Mouse (Mus musculus): ENCODE results near the gene Trmt11.

DNA sequence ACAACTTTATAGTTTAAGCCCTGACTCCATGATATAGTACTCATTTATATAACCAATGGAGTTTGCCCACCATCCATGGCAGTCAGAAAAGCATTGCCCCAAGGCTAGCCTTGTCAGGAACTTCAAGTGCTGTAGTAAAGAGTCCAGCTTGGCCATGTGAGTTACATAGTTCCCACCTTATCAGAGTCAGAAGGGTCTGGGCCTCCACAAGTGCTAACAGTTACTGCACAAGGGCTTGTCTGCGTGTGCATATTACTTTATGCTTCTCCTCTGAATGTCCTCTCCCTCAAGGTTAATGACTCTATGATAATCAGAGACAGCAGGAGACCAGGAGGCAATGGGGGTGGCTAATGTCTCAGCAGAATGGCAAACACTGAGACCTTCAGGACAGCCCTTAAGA is 73.4 kb downstream of the Trmt11 start:
- no peak for TF ChIP-seq ZC3H11A (IDR thresholded peaks at IDR 0.05; ENCODE audit: borderline replicate concordance, low read depth, low read length)
- TF ChIP-seq MAFK (IDR thresholded peaks at IDR 0.05; ENCODE audit: insufficient read depth, low read depth, low read length): no peak
- TF ChIP-seq HCFC1 (IDR thresholded peaks at IDR 0.05; ENCODE audit: borderline replicate concordance, insufficient read depth, low read length): no peak
- no peak for TF ChIP-seq ZNF384 (IDR thresholded peaks at IDR 0.05; ENCODE audit: low read depth, low read length)
- TF ChIP-seq CHD2 (IDR thresholded peaks at IDR 0.05; ENCODE audit: low read depth, low read length): no peak

Data from ES-E14 (cell line).